Mouse (Mus musculus) forebrain, postnatal 0 days (tissue): ENCODE measurements around the gene Chl1. TPM values are rescaled to one million over a fixed set of nuclear protein-coding genes. Genes with fewer than 3 reads are reported as not detected.

ENCODE experiments used
- ATAC-seq: fragments of 200-750 bp; cut with Nextera tagmentation; 2 replicates; pipeline ENCODE4 v1.8.0; 2017; ENCODE audit warnings: mild to moderate bottlenecking, moderate library complexity
- DNase-seq: peaks from one replicate; pipeline ENCODE4 v3.0.0-alpha.2; 2015
- H3K27ac ChIP-seq: fragments of 300-500 bp; sonication (generic); 2 replicates; pipeline ENCODE4 v1.5.1; 2014; ENCODE audit warnings: low read depth, mild to moderate bottlenecking, antibody characterized with exemption, low read length, moderate library complexity, mixed read lengths
- H3K27me3 ChIP-seq: fragments of 300-500 bp; sonication (generic); 2 replicates; pipeline ENCODE4 v1.6.1; 2014; ENCODE audit warnings: mild to moderate bottlenecking, low read length, mixed read lengths; ENCODE audit not compliant: insufficient read depth
- H3K36me3 ChIP-seq: fragments of 300-500 bp; sonication (generic); 2 replicates; pipeline ENCODE4 v1.6.1; 2014; ENCODE audit warnings: mild to moderate bottlenecking, moderate library complexity; ENCODE audit not compliant: insufficient read depth
- H3K4me1 ChIP-seq: fragments of 300-500 bp; sonication (generic); 2 replicates; pipeline ENCODE4 v1.6.1; 2014; ENCODE audit warnings: antibody characterized with exemption; ENCODE audit not compliant: insufficient read depth
- H3K4me2 ChIP-seq: fragments of 300-500 bp; sonication (generic); 2 replicates; pipeline ENCODE4 v1.6.1; 2014; ENCODE audit warnings: low read depth, mild to moderate bottlenecking, moderate library complexity
- H3K4me3 ChIP-seq: fragments of 300-500 bp; sonication (generic); 2 replicates; pipeline ENCODE4 v1.5.1; 2014; ENCODE audit warnings: low read depth, low read length, mixed read lengths
- H3K9ac ChIP-seq: fragments of 300-500 bp; sonication (generic); 2 replicates; pipeline ENCODE4 v1.6.1; 2014; ENCODE audit warnings: mild to moderate bottlenecking
- H3K9me3 ChIP-seq: fragments of 300-500 bp; sonication (generic); 2 replicates; pipeline ENCODE4 v1.6.1; 2016; ENCODE audit warnings: low read length
- CTCF ChIP-seq: sonication (generic); IDR thresholded peaks from 2 replicates; pipeline ENCODE4 v1.5.1; 2016; ENCODE audit warnings: antibody characterized with exemption, control low read depth, low read depth
- WGBS: fragments of 180-500 bp; shearing (Covaris S2); extraction: QIAGEN DNeasy Blood & Tissue Kit; methylation state at CpG from one replicate; pipeline ENCODE4 v1.1.7; 2014; 5-methylcytosine and 5-hydroxymethylcytosine counted together
- polyA plus RNA-seq: library from polyadenylated mRNA; unstranded; fragments of >200 nt; fragmentation: Nextera tagmentation; extraction: Ambion mirVana; gene quantifications from 2 replicates; pipeline ENCODE4 v1.2.1, GENCODE M21; 2015
- total RNA-seq: library from RNA; depleted of rRNA; stranded (reverse); fragments of >200 nt; gene quantifications from 2 replicates; pipeline ENCODE4 v1.2.3, GENCODE M21; 2014

The Chl1 gene
- total and polyA plus RNA-seq, 2 experiments from 2014 or later: 173 to 347 TPM

GRCm38 (mm10) chr6:103706366-103706765 is 196.0 kb downstream of the Chl1 start:
- Histone ChIP-seq H3K27me3 (no peaks in the 10 kb centered on the region), H3K9me3 (no peaks in the 10 kb centered on the region), H3K27ac (no peak overlapping the region), H3K36me3 (peaks cover 26% of the 10 kb centered on the region), H3K4me1 (no peaks in the 10 kb centered on the region), H3K4me3 (no peak overlapping the region), H3K9ac (no peak overlapping the region), H3K4me2 (no peak overlapping the region)
- DNase-seq: no peak
- 90% methylated on average over 3 of the region's 3 CpGs for WGBS
- no peak for TF ChIP-seq CTCF
- no peak for ATAC-seq

- Histone ChIP-seq H3K27me3 (no peaks in the 10 kb centered on the region), H3K36me3 (no peaks in the 10 kb centered on the region), H3K4me2 (no peak overlapping the region), H3K4me3 (no peak overlapping the region), H3K4me1 (no peaks in the 10 kb centered on the region), H3K9me3 (no peaks in the 10 kb centered on the region), H3K27ac (no peak overlapping the region), H3K9ac (no peak overlapping the region)
- TF ChIP-seq CTCF: peak; percentile 35
- ATAC-seq (no peak), DNase-seq (no peak)
Measured at GRCm38 (mm10) chr6:103739291-103739690, 228.9 kb downstream of the Chl1 start.

GRCm38 (mm10) chr6:103742784-103743183 is 232.4 kb downstream of the Chl1 start:
- WGBS: 50% methylated on average over 3 of the region's 3 CpGs
- peak; percentile 53 for TF ChIP-seq CTCF

GRCm38 (mm10) chr6:103746103-103746502 is 235.7 kb downstream of the Chl1 start:
- H3K27me3 ChIP-seq: no peaks in the 10 kb centered on the region
- no peak overlapping the region for H3K27ac ChIP-seq
- no peaks in the 10 kb centered on the region for H3K4me1 ChIP-seq
- no peak overlapping the region for H3K4me3 ChIP-seq
- H3K9ac ChIP-seq: no peak overlapping the region
- WGBS: 26% methylated on average over 4 of the region's 4 CpGs
- H3K9me3 ChIP-seq: no peaks in the 10 kb centered on the region
- H3K4me2 ChIP-seq: no peak overlapping the region
- ATAC-seq (no peak), DNase-seq (peak; percentile 69)
- H3K36me3 ChIP-seq: no peaks in the 10 kb centered on the region
- peak; percentile 57 for TF ChIP-seq CTCF

More at GRCm38 (mm10) chr6:103742784-103743183, 232.4 kb downstream of the Chl1 start:
- DNase-seq: peak; percentile 40
- H3K9me3 ChIP-seq: no peaks in the 10 kb centered on the region
- no peak overlapping the region for H3K9ac ChIP-seq
- H3K4me1 ChIP-seq: no peaks in the 10 kb centered on the region
- no peak overlapping the region for H3K27ac ChIP-seq
- no peak overlapping the region for H3K4me3 ChIP-seq
- H3K36me3 ChIP-seq: no peaks in the 10 kb centered on the region
- no peak overlapping the region for H3K4me2 ChIP-seq
- no peaks in the 10 kb centered on the region for H3K27me3 ChIP-seq
- ATAC-seq: peak; percentile 45

GRCm38 (mm10) chr6:103749122-103749773 is 238.9 kb downstream of the Chl1 start:
- no peak for TF ChIP-seq CTCF
- ATAC-seq (peak; percentile 91), DNase-seq (peak; percentile 50)
- WGBS: 30% methylated on average over 16 of the region's 16 CpGs
- no peak overlapping the region for H3K27ac ChIP-seq
- no peaks in the 10 kb centered on the region for H3K36me3 ChIP-seq
- no peaks in the 10 kb centered on the region for H3K9me3 ChIP-seq
- no peaks in the 10 kb centered on the region for H3K4me1 ChIP-seq
- H3K27me3 ChIP-seq: no peaks in the 10 kb centered on the region
- H3K4me3 ChIP-seq: no peak overlapping the region
- H3K9ac ChIP-seq: no peak overlapping the region
- no peak overlapping the region; the same call in 1 of the 2 replicates for H3K4me2 ChIP-seq

- H3K4me1 ChIP-seq: no peaks in the 10 kb centered on the region
- ATAC-seq (no peak), DNase-seq (no peak)
- H3K9ac ChIP-seq: no peak overlapping the region
- no peak overlapping the region for H3K4me3 ChIP-seq
- no peak for TF ChIP-seq CTCF
- no peaks in the 10 kb centered on the region for H3K36me3 ChIP-seq
- H3K27me3 ChIP-seq: no peaks in the 10 kb centered on the region
- H3K4me2 ChIP-seq: no peak overlapping the region
- H3K9me3 ChIP-seq: no peaks in the 10 kb centered on the region
- 79% methylated on average over 4 of the region's 4 CpGs for WGBS
- no peak overlapping the region for H3K27ac ChIP-seq
Measured at GRCm38 (mm10) chr6:103753891-103754290, 243.5 kb downstream of the Chl1 start.

GRCm38 (mm10) chr6:103766830-103767229 is 256.4 kb downstream of the Chl1 start:
- Histone ChIP-seq H3K36me3 (no peaks in the 10 kb centered on the region), H3K27ac (no peak overlapping the region), H3K4me3 (no peak overlapping the region), H3K9me3 (no peaks in the 10 kb centered on the region), H3K4me1 (no peaks in the 10 kb centered on the region), H3K9ac (no peak overlapping the region), H3K4me2 (no peak overlapping the region), H3K27me3 (no peaks in the 10 kb centered on the region)
- TF ChIP-seq CTCF: no peak
- 68% methylated on average over 3 of the region's 3 CpGs for WGBS
- no peak for DNase-seq
- no peak for ATAC-seq
